Mouse (Mus musculus) forelimb bud, embryonic 11.5 days (tissue): ENCODE measurements around the gene Sgms1.

Experiments used
- DNase-seq: peaks from one replicate; pipeline ENCODE4 v3.0.0-alpha.2; 2012; ENCODE audit warnings: low read depth, low spot score

The Sgms1 gene

DNA sequence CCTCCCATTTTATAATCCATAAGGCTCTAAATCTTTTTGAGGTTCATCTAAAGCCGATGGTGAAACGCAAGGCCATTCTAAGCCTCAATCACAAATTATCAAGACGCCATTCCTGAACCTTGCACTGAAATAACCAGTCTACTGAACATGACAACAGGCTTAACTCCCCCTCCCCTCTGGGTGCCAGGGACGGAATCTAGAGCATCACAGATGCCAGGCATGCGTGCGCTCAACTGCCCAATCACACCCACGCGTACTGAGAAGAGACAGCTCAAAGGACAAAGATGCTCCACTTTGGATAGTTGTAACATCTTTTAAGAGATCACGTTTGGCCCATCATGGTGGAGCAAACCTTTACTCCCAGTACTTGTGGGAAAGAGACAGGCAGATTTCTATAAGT lies 146.3 kb downstream of the Sgms1 start:
- DNase-seq, result no peak

DNA sequence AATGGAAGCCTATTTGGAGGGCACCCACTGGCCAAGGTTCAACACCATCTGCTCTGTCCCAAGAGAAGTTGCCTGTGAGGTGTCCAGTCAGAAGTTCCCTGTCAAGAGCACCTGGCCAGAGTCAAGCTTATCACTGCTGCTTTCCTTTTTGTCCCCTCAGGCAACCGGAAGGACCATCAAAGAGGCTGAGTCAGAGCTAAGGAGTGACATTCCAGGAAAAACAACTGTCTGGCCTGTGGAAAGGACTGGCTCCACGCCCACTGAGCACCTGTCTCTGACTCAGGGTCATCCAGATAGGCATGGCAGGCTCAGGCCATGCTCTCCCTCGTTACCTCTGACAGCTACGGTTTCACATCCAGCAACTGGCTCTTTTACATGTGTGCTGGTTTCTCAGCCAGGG lies 147.4 kb downstream of the Sgms1 start:
- no peak for DNase-seq

DNA sequence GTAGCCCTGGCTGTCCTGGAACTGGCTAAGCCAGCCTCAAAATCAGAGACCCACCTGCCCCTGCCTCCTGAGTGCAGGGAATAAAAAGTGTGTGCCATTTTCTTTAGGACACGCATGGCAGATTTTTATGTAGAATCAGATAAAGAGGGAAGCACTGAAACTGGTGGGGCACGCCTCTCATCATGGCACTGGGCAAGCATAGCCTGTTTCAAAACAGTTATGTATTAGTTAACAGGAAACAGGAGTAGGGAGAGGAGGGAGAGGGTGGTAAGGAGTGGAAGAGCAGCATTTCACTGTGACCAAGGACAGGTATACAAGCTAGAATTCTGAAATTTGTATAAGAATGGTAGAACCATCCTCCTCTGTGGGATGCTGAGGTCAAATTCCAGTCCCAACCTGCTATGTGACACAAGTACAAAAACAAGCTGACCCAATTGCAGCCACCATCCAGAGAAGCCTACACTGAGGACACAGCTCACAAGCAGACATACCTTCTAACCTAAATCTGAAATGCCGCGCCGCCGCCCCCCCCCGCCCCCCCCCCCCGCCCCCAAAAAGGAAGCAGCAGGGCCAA lies 149.0 kb downstream of the Sgms1 start:
- DNase-seq, result no peak

- no peak for DNase-seq
Measured at GRCm38 (mm10) chr19:32239925-32240324, 149.6 kb downstream of the Sgms1 start.

- DNase-seq, result no peak
Measured at GRCm38 (mm10) chr19:32239459-32239792, 150.1 kb downstream of the Sgms1 start.

- no peak for DNase-seq
Measured at GRCm38 (mm10) chr19:32238722-32239458, 150.6 kb downstream of the Sgms1 start.

DNA sequence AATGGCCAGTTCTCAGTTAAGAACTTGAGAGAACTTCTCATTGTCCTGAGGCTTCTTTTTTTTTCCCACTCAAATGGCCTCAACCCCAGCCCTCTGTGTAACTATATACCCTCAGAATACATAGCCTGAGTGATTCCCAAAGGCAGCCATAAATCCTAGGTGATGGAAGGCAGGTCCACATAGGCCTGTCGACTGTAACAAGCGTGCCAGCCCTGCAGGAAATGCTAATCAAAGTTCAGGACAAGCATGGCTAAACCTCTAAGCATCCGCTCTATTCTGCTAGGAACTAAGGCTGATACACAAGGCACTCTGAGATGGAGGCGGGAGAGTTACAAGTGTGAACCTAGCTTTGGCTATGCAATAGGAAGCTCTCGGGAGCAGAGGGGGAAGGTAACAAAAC lies 151.8 kb downstream of the Sgms1 start:
- peak; percentile 24 for DNase-seq

DNA sequence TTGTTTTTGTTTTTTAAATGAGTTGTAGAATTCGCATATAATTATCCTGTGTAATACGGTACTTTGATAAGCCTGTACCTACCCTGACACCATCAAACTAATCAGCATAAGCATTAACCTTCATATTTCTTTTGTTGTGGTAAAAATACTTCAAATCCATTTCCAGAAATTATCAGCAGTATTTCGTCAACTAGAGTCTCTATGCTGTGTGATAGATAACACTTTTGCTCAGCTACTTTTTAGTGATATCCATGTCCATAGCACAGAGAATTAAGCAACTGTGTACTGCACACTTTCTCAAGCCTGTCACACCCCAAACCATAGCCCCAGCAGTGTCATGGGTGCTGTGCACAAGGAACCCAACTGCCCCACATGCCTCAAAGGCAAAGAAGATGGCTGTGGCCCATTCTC lies 152.3 kb downstream of the Sgms1 start:
- DNase-seq, result no peak

GRCm38 (mm10) chr19:32234717-32235434 lies 154.6 kb downstream of the Sgms1 start:
- peak; percentile 66 for DNase-seq

DNA sequence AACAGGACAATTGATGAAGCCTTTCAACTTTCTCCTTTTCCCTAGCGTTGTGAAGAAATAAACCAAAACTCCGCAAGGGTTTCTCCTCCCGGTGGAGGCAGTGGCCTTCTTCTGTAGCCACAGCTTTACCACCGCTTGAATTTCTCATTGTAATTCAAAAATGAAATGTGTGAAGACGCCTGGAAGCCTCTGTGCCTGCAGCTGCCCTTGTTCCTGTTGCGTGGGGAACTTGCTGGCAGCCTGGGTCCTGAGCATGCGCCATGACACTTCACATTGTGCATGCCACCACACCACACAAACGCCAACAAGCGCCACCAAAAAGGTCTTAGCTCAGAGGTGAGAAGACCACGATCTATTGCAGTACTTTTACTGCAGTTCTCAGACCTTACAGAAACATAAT lies 158.2 kb downstream of the Sgms1 start:
- no peak for DNase-seq

- DNase-seq, result no peak
Measured at GRCm38 (mm10) chr19:32230798-32231197, 158.7 kb downstream of the Sgms1 start.

GRCm38 (mm10) chr19:32230301-32230700 lies 159.2 kb downstream of the Sgms1 start:
- DNase-seq, result no peak

DNA sequence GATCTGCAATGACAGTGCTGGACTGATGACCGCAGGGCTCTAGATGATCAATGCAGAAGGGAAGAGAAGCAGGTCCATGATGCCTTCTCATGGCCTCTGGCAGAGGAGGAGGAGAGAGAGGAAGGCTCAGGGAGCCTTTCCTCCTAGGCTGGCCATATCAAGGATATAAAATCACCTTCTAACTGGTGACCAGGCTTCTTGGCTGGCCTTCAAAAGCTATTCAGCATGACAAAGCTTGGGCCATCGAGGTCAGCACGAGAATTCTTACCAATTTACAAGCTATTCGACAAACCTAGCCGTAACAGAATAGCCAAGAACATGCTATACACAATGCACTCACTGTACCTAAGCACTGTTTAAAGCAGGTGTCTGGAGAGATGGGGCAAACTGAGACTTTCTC lies 159.7 kb downstream of the Sgms1 start:
- DNase-seq, result no peak

GRCm38 (mm10) chr19:32227175-32227574 lies 162.3 kb downstream of the Sgms1 start:
- DNase-seq, result no peak

DNA sequence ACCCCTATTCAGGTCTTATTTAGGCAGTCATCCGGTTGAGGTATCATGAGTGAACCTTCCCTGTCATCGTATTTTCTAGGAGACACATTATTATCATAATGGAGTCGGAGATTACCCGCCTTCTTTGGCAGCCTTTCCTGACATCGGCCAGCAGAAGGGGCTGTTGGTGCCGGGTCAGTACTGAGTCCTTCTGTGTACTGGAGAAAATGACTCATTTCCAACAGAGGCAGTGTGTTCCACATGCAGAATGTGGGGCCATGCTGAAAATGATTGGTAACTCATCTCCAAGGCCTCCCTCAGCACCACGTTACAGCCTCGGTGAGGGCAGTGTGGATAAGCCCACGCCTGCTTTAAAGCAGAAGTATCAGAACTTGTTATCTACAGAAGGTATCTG lies 164.4 kb downstream of the Sgms1 start:
- DNase-seq, result no peak

DNA sequence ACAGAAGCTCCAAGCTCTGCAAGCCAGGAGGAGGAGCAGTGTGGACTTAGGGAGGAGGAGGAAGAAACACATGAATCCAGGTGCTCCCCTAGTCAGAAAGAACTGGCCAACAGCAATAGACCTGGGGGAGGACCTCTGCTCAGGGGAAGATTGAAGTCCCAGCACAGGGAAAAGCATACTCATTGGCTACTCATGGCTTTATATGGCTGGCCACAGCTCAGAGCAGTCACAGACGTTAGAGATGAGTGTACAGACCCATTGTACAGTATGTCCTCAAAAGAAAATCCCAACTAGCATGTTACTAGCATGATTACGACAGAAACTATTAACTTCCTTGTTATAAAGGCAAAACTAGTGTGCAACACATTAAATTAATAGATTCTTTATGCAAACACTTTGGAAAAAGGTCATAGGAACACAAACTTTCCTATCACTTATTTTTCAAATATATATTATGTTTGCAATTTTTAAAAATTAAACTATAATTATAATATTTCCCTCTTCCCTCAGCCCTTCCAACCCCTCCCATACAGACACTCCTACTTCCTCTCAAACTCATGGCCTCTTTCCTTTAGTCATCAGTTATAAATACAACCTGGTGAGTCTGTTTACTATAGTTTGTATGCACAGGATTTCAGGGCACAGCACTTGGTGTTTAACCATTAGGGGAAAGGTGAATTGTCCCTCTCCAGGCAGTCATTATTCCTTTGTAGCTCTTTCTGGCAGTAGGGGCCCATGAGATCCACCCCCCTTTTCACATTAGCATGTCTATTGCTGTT lies 165.0 kb downstream of the Sgms1 start:
- no peak for DNase-seq

- no peak for DNase-seq
Measured at GRCm38 (mm10) chr19:32223751-32224174, 165.8 kb downstream of the Sgms1 start.

GRCm38 (mm10) chr19:32222083-32222482 lies 167.4 kb downstream of the Sgms1 start:
- DNase-seq, result no peak

DNA sequence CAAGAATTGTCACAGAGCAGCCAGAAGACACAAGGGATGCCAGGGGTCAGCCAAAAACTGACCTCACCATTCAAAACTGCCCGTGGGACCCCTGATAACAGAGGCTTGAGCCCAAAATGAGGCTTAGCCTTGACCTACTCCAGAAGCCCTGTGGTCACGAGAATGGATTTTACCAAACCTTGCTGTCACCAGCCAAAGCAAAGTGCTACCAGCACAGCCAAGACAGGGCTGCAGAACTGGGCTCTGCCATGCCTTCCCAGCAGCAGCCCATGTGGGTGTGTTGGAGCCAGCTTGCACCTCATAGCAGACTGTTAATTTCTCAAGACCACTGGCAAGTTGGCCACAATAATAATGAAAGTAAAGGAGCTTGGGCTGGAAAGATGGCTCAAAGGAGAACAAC lies 168.5 kb downstream of the Sgms1 start:
- DNase-seq, result no peak

GRCm38 (mm10) chr19:32216710-32217109 lies 172.8 kb downstream of the Sgms1 start:
- DNase-seq, result no peak

- no peak for DNase-seq
Measured at GRCm38 (mm10) chr19:32214905-32215806, 174.4 kb downstream of the Sgms1 start.
